Mouse (Mus musculus): ENCODE results near the gene Ccng2.

DNA sequence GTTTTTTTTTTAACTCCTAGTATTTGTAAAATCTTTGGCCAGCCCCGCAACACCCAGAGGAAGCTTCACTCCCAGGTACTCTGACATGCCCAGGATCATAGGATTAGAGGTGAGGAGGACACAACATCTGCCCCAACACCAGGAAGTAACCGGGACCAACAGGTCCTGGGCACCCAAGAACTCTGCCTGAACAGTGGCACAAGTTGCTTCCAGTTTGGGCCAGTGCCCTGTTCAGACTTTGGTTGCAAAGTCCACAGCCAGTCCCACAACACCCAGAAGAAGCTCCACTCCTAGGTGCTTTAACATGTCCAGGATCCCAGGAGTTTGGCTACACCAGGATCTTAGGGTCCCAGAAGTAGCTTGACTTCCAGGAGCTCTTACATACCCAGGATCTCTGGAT lies 41.9 kb downstream of the Ccng2 start:
- no peak for TF ChIP-seq CTCF (IDR thresholded peaks at IDR 0.05; ENCODE audit: low read depth)
- TF ChIP-seq EP300 (IDR thresholded peaks at IDR 0.05; ENCODE audit: low read depth), result no peak

All from heart, postnatal 0 days (tissue).